Mouse (Mus musculus) lung, postnatal 0 days (tissue): Measurements from ENCODE around the gene Aaas. TPM values are rescaled to one million over a fixed set of nuclear protein-coding genes. Genes with fewer than 3 reads are reported as not detected.

Source experiments
- ATAC-seq: fragments of 200-750 bp; cut with Nextera tagmentation; 2 replicates; pipeline ENCODE4 v1.8.0; 2017; ENCODE audit warnings: moderate library complexity
- DNase-seq: peaks from one replicate; pipeline ENCODE4 v3.0.0-alpha.2; 2016; ENCODE audit warnings: low spot score
- H3K27ac ChIP-seq: fragments of 300-500 bp; sonication (generic); 2 replicates; pipeline ENCODE4 v1.5.1; 2014; ENCODE audit warnings: antibody characterized with exemption, mild to moderate bottlenecking, low read length, mixed read lengths
- H3K27me3 ChIP-seq: fragments of 300-500 bp; sonication (generic); replicated peaks from 2 replicates; pipeline ENCODE4 v1.6.1; 2014; ENCODE audit warnings: low read length, mixed read lengths; ENCODE audit not compliant: insufficient read depth
- H3K36me3 ChIP-seq: fragments of 300-500 bp; sonication (generic); 2 replicates; pipeline ENCODE4 v1.6.1; 2014; ENCODE audit warnings: low read length, mixed read lengths; ENCODE audit not compliant: insufficient read depth
- H3K4me1 ChIP-seq: fragments of 300-500 bp; sonication (generic); 2 replicates; pipeline ENCODE4 v1.6.1; 2014; ENCODE audit warnings: antibody characterized with exemption, low read depth, low read length, mixed read lengths; ENCODE audit not compliant: insufficient read depth
- H3K4me2 ChIP-seq: fragments of 300-500 bp; sonication (generic); replicated peaks from 2 replicates; pipeline ENCODE4 v1.6.1; 2014; ENCODE audit warnings: low read depth, mild to moderate bottlenecking, low read length, moderate library complexity, mixed read lengths
- H3K4me3 ChIP-seq: fragments of 300-500 bp; sonication (generic); 2 replicates; pipeline ENCODE4 v1.5.1; 2014; ENCODE audit warnings: low read depth, low read length
- H3K9ac ChIP-seq: fragments of 300-500 bp; sonication (generic); replicated peaks from 2 replicates; pipeline ENCODE4 v1.6.1; 2014; ENCODE audit warnings: low read depth, mild to moderate bottlenecking
- H3K9me3 ChIP-seq: fragments of 300-500 bp; sonication (generic); 2 replicates; pipeline ENCODE4 v1.6.1; 2016; ENCODE audit warnings: low read length, mixed read lengths
- CTCF ChIP-seq: IDR thresholded peaks from 2 replicates; pipeline ENCODE4 v1.5.1; 2016; ENCODE audit warnings: antibody characterized with exemption, mild to moderate bottlenecking
- EP300 ChIP-seq: IDR thresholded peaks from 2 replicates; pipeline ENCODE4 v1.6.1; 2016; ENCODE audit warnings: antibody characterized with exemption, mild to moderate bottlenecking, control low read depth
- WGBS: fragments of 180-500 bp; shearing (Covaris S2); extraction: QIAGEN DNeasy Blood & Tissue Kit; methylation state at CpG from one replicate; pipeline ENCODE4 v1.1.7; 2014; 5-methylcytosine and 5-hydroxymethylcytosine counted together
- polyA plus RNA-seq: library from polyadenylated mRNA; unstranded; fragments of >200 nt; fragmentation: Nextera tagmentation; extraction: Ambion mirVana; gene quantifications from 2 replicates; pipeline ENCODE4 v1.2.1, GENCODE M21; 2015

Gene Aaas
- polyA plus RNA-seq, 1 experiment from 2014 or later, result 16.2 TPM

DNA sequence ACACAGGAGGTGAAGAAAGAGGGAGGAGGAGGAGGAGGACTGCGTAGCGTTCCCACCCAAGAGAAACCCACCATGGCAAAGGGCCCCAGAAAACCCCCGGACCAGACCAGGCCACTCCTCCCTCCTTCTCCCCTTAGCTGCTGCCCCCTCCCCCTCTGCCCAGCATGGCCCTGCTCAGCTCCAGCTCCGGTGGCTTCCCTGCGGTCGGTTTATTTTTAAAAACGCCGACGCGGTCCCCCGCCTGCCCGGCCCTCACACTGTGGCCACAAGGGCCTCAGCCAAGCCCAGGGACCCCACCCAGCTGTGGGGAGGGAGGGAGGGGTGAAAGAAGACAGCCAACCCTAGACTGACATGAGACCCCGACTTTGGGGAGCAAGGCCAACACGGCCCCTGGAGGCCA is 12.1 kb upstream of the Aaas start:
- Histone ChIP-seq H3K4me3 (no peak overlapping the region), H3K4me1 (0 out of 2 replicates have a peak, but pooled peaks cover 4% of the 10 kb centered on the region), H3K9me3 (no peaks in the 10 kb centered on the region), H3K27me3 (0 out of 2 replicates have a peak, but pooled peaks cover 12% of the 10 kb centered on the region), H3K27ac (no peak overlapping the region), H3K36me3 (no peaks in the 10 kb centered on the region), H3K4me2 (peak overlapping the region; percentile 48), H3K9ac (peak overlapping the region; percentile 41)
- DNase-seq, result no peak
- 10% methylated on average over 14 of the region's 14 CpGs for WGBS
- TF ChIP-seq CTCF (no peak), EP300 (no peak)
- peak; percentile 34; the same call in 1 of the 2 replicates for ATAC-seq

DNA sequence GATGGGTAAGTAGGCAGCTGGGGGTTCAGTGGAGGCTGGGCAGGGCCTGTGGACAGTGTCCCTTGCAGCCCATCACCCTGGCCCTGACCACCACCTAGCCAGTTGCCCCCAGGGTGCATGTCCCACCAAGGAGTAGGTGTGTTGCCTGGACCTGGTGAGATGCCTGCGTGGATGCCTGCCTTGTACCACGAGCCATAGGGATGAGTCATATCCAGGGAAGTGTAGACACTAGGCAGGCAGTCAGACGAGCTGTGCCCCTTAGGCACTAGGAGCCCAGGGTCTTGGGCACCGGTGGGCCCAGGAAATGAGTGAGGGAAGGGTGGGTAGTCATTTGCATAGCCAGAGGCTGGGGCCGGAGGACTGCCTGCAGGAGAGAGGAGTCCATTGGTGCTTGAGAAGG is 8.3 kb upstream of the Aaas start:
- peaks cover 12% of the 10 kb centered on the region; the same call in 1 of the 2 replicates for H3K27me3 ChIP-seq
- no peak overlapping the region for H3K9ac ChIP-seq
- WGBS, result 27% methylated on average over 5 of the region's 5 CpGs
- no peak overlapping the region for H3K27ac ChIP-seq
- ATAC-seq, result no peak
- H3K4me3 ChIP-seq, result no peak overlapping the region
- H3K9me3 ChIP-seq, result no peaks in the 10 kb centered on the region
- no peak overlapping the region for H3K4me2 ChIP-seq
- H3K4me1 ChIP-seq, result peaks cover 11% of the 10 kb centered on the region
- no peak for DNase-seq
- no peaks in the 10 kb centered on the region for H3K36me3 ChIP-seq
- TF ChIP-seq EP300, result no peak
- no peak for TF ChIP-seq CTCF

DNA sequence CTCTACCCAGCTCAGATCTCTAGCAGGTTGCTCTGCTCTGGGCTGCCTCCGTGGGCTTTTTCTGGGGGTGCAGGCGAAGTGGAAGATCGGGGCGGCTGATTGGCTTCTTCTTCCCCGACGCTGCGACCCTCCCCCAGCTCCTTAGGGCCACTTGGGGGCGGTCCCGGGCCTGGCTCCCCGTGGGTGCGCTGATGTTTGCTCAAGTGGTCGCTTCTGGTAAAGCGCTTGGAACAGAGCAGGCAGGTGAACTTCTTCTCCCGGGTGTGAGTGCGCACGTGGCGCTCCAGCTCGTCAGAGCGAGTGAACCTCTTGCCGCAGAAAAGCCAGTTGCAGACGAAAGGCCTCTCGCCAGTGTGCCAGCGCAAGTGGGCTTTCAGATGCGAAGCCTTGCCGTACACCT is 7.6 kb upstream of the Aaas start:
- ATAC-seq, result no peak
- no peaks in the 10 kb centered on the region for H3K9me3 ChIP-seq
- no peak overlapping the region for H3K27ac ChIP-seq
- H3K36me3 ChIP-seq, result no peaks in the 10 kb centered on the region
- peaks cover 11% of the 10 kb centered on the region for H3K4me1 ChIP-seq
- TF ChIP-seq CTCF, result no peak
- TF ChIP-seq EP300, result no peak
- no peak overlapping the region for H3K4me3 ChIP-seq
- H3K4me2 ChIP-seq, result peak overlapping the region; percentile 17; the same call in 1 of the 2 replicates
- no peak overlapping the region for H3K9ac ChIP-seq
- 6% methylated on average over 24 of the region's 25 CpGs for WGBS
- no peak for DNase-seq
- H3K27me3 ChIP-seq, result peaks cover 11% of the 10 kb centered on the region; the same call in 1 of the 2 replicates

DNA sequence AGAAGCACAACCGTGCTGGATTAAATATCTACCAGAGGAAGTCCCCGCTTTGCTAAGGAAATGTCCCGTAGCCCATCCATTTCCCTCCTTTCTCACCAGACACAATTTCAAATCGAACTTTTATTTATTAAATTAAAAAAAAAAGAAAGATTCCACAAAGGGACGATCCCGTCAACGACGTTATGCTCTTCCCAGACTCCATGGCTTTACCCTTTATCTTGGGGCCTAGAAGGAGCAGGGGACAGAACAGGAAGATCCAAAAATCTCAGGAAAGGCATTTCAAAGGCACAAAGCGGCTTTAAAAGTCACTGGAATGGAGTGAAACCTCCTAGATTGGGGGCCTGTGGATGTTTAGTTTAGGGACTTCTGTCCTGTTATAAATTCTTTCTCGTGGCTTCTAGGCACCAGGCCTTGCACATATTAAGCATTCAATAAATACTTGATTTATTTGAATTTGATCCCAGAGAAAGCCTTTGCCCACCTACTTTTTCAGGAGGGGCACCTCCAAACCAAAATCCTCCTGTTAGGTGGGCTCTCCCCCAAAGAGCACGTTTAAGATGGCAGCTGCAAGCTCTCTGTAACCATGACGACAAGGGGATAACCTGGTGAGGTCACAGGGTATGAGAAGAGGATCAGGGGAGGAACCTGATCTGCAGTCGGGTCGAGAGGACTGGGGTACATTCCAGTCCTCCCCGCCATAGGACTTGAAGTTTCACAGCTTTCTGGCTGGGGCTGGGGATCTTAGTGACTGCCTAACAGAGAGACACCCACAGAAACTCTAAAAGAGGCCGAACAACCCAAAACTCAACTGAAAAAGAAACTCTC is 6.1 kb upstream of the Aaas start:
- no peak for ATAC-seq
- 55% methylated on average over 16 of the region's 16 CpGs for WGBS
- no peak overlapping the region for H3K4me3 ChIP-seq
- no peaks in the 10 kb centered on the region for H3K36me3 ChIP-seq
- H3K4me2 ChIP-seq, result peak overlapping the region; percentile 95; the same call in 1 of the 2 replicates
- TF ChIP-seq CTCF, result no peak
- no peak for TF ChIP-seq EP300
- no peak for DNase-seq
- H3K27ac ChIP-seq, result no peak overlapping the region
- peaks cover 9% of the 10 kb centered on the region; the same call in 1 of the 2 replicates for H3K27me3 ChIP-seq
- no peaks in the 10 kb centered on the region for H3K9me3 ChIP-seq
- no peak overlapping the region for H3K9ac ChIP-seq
- H3K4me1 ChIP-seq, result peaks cover 7% of the 10 kb centered on the region

DNA sequence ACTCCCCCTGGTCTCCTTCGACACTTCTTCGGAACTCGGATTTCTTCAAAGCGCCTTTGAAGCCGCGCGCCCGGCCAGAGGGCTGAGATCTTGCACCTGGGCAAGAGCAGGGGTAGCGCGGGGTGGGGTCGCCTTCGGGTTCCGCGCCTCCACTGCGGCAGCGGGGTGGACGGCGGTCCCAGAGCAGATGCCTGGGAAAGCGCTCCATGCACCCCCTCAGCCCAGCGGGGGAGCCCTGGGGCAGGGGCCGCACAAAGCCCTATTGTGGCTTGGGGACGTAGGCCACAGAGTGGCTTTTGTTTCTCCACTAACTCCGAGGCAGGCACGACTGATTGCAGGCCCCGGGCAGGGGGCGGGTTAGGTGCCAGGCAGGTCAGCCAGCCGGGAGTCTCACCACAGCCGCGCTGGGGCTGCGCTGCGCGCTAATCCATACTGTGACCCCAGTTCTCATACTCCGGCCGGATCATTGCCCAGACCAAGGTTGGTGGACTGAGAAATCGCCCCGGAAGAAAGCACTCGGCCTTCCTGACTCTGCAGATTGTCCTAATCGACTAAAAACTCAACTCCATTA is 5.4 kb upstream of the Aaas start:
- WGBS, result 6% methylated on average over 37 of the region's 38 CpGs
- DNase-seq (no peak), ATAC-seq (peak; percentile 22; the same call in 1 of the 2 replicates)
- peak overlapping the region; percentile 95 for H3K4me2 ChIP-seq
- H3K4me3 ChIP-seq, result peak overlapping the region; percentile 49
- H3K9ac ChIP-seq, result peak overlapping the region; percentile 60
- H3K4me1 ChIP-seq, result peaks cover 7% of the 10 kb centered on the region
- H3K27ac ChIP-seq, result no peak overlapping the region
- TF ChIP-seq EP300, result no peak
- no peak for TF ChIP-seq CTCF
- H3K9me3 ChIP-seq, result no peaks in the 10 kb centered on the region
- H3K36me3 ChIP-seq, result no peaks in the 10 kb centered on the region
- peaks cover 9% of the 10 kb centered on the region; the same call in 1 of the 2 replicates for H3K27me3 ChIP-seq

DNA sequence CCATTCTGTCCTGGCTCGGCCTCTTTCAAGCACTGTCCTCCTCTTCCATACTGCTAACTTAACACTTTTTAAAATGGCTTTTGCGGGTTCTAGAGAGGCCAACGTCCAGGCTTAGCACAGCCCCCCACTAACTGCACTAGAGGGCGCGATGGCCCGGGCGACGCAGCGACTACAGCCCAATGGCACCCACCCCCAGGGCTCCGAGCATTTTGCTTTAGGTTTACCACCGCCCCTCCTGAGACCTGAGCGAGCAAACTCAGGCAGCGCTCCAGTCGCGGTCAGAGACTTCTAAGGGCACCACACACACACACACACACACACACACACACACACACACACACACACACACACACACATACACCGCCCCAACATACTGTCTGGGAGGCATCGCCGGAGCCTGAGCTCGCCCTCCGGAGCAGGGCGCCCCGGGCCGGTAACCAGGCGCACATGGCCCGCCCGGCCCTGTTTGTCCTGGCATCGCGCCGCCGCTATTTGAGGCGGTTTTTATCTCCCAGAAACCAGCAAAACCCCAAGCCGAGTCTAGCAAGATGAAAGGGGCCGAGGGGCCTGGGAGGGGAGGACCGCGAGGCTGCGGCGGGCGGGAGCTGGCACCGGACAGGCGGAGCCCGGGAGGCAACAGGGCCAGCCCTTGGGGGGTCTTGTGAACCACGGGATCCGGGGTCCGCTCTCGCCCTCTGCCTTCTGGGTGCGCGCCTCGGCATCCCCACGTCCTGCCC is 4.7 kb upstream of the Aaas start:
- Histone ChIP-seq H3K4me2 (peak overlapping the region; percentile 95), H3K4me1 (peaks cover 7% of the 10 kb centered on the region), H3K9me3 (no peaks in the 10 kb centered on the region), H3K36me3 (no peaks in the 10 kb centered on the region), H3K27me3 (peaks cover 9% of the 10 kb centered on the region; the same call in 1 of the 2 replicates), H3K27ac (0 out of 2 replicates have a peak overlapping the region, but pooled peaks have one; percentile 5), H3K4me3 (peak overlapping the region; percentile 49), H3K9ac (peak overlapping the region; percentile 60)
- DNase-seq, result peak; percentile 44
- under 1% methylated on average over 43 of the region's 49 CpGs for WGBS
- TF ChIP-seq EP300, result no peak
- peak; percentile 61 for TF ChIP-seq CTCF
- ATAC-seq, result peak; percentile 39
